Mouse (Mus musculus) megakaryocyte progenitor cell, adult 5-6 weeks (primary cell): ENCODE results near the gene Smok2b. TPM values are rescaled to one million over a fixed set of nuclear protein-coding genes. Genes with fewer than 3 reads are reported as not detected.
"Not testable (repeated sequence)": the region's sequence is repeated elsewhere in the genome, so short reads cannot be mapped to it uniquely, and the experiment has no call there.

ENCODE experiments used
- ATAC-seq: replicated peaks from 2 replicates; pipeline ENCODE4 v1.8.0; 2016; ENCODE audit warnings: mild to moderate bottlenecking, moderate TSS enrichment, inconsistent platforms; ENCODE audit not compliant: poor library complexity
- total RNA-seq, 2 experiments: library from RNA; stranded (forward) in 1 of 2; stranded (reverse) in 1 of 2; fragments of 157-497, 149-512 nt in 1 of 2; fragments of 200-1000 nt in 1 of 2; gene quantifications; 2 replicates each; pipeline versions ENCODE4 v1.2.3 to v1.2.4; 2015 to 2017

Gene Smok2b
- total RNA-seq (2015) = not detected in 2 replicates
- not detected in 2 replicates for total RNA-seq (2017)

DNA sequence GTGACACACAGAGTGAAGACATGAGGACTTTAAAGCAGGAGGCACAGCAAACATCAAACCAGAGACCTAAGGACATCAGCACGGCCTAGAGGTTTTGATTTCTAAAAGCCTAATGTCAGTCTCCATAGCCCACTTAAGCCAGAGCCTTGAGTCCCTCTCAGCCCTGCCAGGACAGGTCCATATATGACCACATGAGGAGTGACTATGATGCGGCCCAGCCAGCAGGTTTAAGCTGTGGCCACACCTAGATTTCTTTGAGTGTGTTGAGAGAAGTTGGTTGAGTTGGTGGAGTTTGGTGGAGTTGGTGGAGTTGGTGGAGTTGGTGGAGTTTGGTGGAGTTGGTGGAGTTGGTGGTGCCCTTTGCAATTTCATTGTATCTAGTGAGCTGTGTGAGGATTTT is at the start of gene Smok2b:
Gene Smok2b (plus strand): TSS at position 301 of the 400 bp plus-strand sequence.
- not testable (repeated sequence) for ATAC-seq

DNA sequence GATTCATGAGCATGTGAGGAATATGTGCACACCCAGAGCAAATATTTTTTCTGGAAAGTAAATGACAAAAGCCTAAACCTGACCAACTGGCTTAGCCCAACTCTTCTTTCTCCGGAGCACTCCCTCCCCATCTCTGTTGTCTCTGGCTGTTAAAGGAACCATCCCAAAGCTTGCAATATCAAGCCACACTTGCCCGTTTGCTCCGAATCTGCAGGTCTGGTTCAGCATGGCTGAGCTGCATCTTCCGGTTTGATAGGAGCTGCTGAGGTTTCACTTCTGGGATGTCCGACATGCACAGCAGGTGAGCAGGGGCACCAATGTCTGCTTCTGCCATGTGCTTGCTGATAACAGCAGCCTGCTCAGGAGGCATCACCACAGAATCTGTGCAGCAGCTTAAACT is 49.6 kb upstream of the Smok2b start:
- ATAC-seq = not testable (repeated sequence)

DNA sequence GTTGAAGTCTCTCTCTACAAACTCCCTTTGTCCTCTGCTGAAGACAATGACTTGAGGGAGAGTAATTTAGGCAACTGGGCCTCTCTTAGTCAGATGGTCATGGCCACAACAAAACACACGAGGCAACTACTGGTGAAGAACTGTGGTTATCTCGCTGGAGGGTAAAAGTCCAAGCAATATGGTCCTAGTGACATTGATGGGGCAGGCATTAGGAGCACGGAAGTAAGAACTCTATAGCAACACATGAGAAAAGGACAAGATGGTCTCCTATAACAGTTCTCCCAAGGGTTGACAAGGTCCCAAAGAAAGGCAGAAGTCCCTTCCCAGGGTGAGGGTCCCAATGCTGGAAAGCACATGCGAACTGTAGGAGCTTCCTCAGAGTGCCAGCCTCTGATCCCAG is 47.3 kb upstream of the Smok2b start:
- ATAC-seq = not testable (repeated sequence)

GRCm38 (mm10) chr17:13184514-13184913 is 45.5 kb upstream of the Smok2b start:
- not testable (repeated sequence) for ATAC-seq

DNA sequence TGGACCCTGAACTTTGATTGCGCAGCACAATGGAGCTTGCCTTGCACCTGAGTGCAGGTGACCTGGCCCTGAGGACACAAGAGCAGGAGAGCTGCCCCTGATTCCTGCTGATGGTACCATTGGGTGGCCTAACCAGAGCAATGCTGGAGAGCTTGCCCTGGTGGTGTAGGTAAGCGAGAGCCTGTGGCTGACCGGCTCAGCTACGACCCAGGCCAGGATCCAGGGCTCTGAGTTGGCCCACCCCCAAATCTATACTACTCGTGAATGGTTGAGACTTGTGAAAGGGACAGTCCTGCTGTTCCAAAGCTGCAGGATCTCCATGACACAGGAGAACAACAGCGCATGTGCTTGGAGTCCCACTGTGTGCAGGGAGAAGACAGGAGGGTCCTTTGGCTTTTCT is 43.5 kb upstream of the Smok2b start:
- ATAC-seq = not testable (repeated sequence)

DNA sequence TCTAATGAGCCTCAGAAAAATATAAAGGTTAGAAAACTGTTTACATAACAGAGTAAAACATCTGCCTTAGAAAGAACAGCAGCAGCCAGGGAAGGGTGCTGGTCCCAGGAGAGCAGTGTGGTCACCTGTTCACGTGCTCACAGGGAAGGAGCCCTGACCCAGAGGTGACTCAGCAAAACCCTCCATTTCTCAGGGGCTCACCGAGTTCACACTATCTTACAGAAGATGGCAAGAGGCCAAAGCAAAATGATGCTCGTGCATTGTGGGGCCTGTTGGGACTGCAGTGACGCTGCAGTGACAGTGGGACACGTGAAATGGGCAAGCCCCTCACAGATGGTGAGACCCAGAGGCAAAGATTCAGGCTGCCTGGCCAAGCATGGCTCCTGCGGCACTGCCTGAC is 42.4 kb upstream of the Smok2b start:
- ATAC-seq = not testable (repeated sequence)

- peak; percentile 76 for ATAC-seq
These were observed 41.2 kb upstream of the Smok2b start for GRCm38 (mm10) chr17:13188846-13189245.

DNA sequence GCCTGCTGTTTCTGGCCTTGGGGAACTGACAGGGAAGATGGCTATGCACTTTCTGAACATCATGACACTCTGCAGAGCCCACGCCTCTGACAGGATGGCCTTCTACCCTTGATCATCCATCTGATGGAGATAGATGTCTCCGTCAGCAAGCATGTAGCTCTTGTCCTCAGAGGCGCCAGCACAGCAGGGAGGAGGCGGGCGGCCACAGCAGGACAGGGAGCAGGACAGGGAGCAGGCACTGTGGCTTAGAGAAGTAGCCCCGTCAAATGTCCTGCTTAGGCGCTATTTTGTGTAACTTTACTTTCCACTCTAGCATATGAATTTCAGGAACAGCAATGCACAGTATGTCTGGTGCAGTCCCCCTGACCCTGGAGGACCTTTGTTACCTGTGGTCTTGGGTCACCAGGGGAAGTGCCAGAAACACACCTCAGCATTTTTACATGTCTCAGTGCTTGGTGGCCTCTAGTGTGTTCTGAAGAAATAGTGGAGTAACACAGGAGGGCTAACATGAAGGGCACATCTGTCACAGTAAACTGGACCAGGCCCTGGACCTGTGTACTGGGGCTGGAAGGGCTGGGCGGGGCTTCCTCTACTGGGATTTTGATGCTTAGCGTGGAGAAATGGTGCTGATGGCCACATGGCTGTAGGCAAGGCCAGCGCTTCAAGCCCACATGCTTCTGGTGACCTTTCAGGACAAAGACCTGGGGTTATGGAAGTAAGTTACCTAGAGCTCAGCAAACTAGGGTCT is 39.0 kb upstream of the Smok2b start:
- ATAC-seq = not testable (repeated sequence)

- not testable (repeated sequence) for ATAC-seq
These were observed 33.6 kb upstream of the Smok2b start for GRCm38 (mm10) chr17:13196486-13196885.

GRCm38 (mm10) chr17:13198812-13199211 is 31.2 kb upstream of the Smok2b start:
- not testable (repeated sequence) for ATAC-seq

- ATAC-seq = not testable (repeated sequence)
These were observed 30.1 kb upstream of the Smok2b start for GRCm38 (mm10) chr17:13199880-13200409.

- ATAC-seq = not testable (repeated sequence)
These were observed 28.5 kb upstream of the Smok2b start for GRCm38 (mm10) chr17:13201551-13201950.

GRCm38 (mm10) chr17:13202453-13203107 is 27.5 kb upstream of the Smok2b start:
- ATAC-seq = not testable (repeated sequence)

DNA sequence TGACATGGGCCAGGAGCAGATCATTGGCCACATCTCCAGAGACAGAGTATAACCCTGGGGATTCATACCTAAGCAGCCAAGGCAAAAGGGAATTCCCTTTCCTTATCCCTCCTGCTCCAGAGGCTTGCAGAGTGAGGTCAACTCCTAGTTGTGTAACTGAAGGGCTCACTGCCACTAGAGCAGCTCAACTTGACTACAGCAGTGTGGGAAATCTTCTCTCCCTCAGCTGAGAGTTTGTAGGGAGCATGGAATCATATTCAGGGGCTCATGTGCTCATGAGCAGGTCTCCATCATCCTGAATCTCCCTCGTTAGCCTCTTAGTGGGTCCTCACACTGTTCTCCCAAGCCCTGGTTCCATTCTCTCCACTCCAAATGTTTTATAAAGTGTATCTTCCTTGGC is 24.8 kb upstream of the Smok2b start:
- not testable (repeated sequence) for ATAC-seq

GRCm38 (mm10) chr17:13206491-13206890 is 23.6 kb upstream of the Smok2b start:
- ATAC-seq = no peak

DNA sequence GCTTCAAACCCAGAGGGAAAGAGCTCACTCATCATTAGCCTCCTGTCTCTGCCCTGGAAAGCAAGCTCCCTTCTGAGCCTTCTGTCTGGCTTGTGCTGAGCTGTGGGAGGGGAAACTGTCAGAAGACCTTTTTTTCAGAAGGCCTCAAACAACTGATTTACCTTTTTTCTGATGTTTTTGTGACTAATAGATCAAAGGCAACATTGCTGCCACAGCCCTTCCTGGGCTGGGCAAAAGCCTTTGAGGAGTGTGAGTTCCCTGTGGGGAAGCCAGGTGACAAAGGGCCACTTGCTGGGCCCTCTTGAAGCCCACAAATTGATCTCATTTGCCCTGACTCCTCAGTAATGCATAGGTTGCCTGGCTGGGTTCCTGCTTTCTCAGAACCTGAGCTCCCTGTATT is 21.6 kb upstream of the Smok2b start:
- not testable (repeated sequence) for ATAC-seq

DNA sequence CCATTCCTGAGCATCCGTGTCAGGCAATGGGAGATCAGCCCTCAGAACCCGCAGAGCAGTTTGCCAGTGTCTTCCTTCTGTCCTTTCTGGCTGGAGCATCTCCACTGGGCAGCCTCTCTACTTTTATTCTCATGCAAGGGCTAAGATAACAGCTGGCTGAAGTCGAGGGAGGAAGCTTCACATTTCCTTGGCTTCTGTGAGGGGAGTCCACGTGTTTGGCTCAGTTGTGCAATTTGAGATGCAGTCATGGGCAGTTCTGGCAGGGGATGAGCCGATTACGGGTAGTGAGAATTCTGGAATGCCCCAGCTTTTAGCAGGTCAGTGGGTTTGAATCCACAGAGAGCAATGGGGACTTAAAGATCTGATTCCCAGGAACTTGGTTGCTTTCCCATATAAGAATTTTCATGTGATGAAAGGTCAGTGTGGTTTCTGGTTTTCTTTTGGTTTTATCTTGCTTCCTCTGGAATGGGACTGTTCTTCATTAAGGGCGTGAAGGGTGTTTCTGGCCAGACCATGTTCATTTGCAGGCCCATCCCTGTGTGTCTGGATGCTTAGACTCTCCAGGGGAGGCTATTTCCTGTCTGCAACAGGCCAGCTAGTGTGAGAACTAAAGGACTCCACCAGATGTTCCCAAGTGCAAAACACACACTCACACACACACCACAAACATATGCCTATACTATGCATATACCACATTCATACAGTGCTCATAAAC is 17.8 kb upstream of the Smok2b start:
- no peak for ATAC-seq

- peak; percentile 75 for ATAC-seq
These were observed 15.9 kb upstream of the Smok2b start for GRCm38 (mm10) chr17:13214169-13214568.

DNA sequence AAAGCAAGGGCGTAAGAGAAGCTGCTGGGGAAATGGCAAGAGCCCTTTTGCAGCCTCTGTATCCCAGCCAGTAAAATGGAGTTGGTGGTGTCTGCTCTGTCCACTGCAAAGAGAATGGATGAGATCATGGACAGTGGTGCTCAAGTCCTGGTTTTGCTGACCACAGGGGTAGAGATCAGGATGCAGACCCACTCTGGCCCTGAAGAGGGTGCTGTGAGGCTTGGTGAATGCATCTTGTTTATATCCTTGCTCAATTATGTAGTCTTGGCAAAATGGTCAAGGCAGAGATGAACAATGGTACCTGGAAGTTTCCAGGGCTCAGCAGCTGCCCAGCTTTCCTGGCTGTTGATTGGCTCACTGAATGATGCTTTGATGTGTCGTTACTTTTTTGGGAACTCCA is 14.5 kb upstream of the Smok2b start:
- no peak for ATAC-seq

GRCm38 (mm10) chr17:13220888-13221287 is 9.2 kb upstream of the Smok2b start, which contains the start of gene Smok2a:
Gene Smok2a, plus strand, starts transcription at chr17:13221188.
- ATAC-seq = no peak

DNA sequence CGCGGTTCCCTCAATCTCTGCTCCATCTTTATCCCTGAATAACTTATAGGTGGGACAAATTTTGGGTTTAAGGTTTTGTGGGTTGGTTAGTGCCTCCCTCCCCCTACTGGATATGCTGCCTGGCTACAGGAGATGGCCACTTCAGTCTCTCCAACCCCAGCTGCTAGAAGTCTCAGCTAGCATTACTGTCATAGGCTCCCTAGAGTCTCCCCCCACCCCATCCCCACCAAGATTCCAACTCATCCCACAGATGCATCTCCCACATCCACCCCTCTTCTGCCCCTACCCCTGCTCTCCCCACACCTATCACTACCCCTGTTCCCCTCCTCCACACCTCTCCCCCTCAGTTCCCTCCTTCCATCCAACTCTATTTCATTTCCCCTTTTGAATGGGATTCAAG is 8.1 kb upstream of the Smok2b start:
- not testable (repeated sequence) for ATAC-seq
